ENCODE assay signal across 8 mouse cellular contexts in the genomic region with DNA sequence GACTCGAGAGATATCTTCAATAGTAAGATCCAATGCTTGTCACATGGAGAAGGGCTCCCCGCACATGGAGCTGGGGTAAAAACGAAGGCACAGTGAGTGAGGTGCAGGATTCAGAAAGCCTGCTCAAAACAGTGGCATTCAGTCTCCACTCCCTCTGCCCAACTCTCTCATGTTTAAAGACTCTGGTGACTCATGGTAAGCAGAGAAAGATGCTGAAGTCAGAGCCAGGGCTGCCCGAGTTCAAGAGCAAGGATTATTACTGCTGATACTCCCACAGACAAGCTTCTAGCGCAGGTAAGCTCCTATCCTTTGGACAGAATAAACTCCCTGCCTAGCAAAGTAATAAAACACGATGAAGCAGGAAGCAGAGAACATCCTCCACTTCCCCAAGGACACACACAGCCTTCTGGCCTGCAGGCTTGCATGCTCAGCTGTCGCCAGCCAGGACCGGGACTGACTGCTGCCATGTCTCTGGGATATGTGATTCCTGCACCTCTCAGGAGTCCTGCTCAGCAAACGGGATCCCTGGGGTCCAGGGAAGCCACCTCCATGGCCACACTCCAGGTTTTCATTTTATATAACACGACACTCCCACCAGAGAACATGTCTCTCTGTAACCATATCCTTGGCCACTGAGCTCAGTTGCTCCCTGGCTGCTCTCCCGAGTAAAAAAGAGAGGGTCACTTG. TPM values are rescaled to one million over a fixed set of nuclear protein-coding genes. Genes with fewer than 3 reads are reported as not detected.
DNase-seq lines count a peak whose midpoint lies in the region; ATAC-seq and TF ChIP-seq lines count a peak whose summit lies in the region.

No protein-coding gene starts in this region.

- H3K4me3 ChIP-seq in heart, embryonic 14.5 days (ENCODE audit: control insufficient read depth in 1 of 2, insufficient read depth in 1 of 2, low read depth in 1 of 2, low read length in 2 of 2): peak overlapping the region; percentile 78
- H3K4me3 ChIP-seq in hindbrain, embryonic 11.5 days (ENCODE audit: low read depth, low read length): peak overlapping the region; percentile 74
- H3K4me3 ChIP-seq in midbrain, embryonic 16.5 days (ENCODE audit: low read depth, low read length): peak overlapping the region; percentile 52
- H3K4me3 ChIP-seq in thymus, adult 2 months (ENCODE audit: control insufficient read depth, insufficient read depth, low read length): no peak overlapping the region

- peaks cover 34% of the 10 kb centered on the region for H3K36me3 ChIP-seq in heart, embryonic 14.5 days (ENCODE audit: control insufficient read depth, insufficient read depth, low read length)
- no peaks in the 10 kb centered on the region for H3K36me3 ChIP-seq in hindbrain, embryonic 11.5 days (ENCODE audit: control insufficient read depth, insufficient read depth, low read length)
- no peaks in the 10 kb centered on the region for H3K36me3 ChIP-seq in midbrain, embryonic 16.5 days (ENCODE audit: control insufficient read depth, insufficient read depth, low read length)
- no peaks in the 10 kb centered on the region for H3K36me3 ChIP-seq in thymus, adult 2 months (ENCODE audit: control insufficient read depth, insufficient read depth, low read length)

- peak overlapping the region; percentile 96 for H3K9ac ChIP-seq in heart, embryonic 14.5 days (ENCODE audit: low read length)
- peak overlapping the region; percentile 90; the same call in 1 of the 2 replicates for H3K9ac ChIP-seq in hindbrain, embryonic 11.5 days (ENCODE audit: low read depth, low read length)
- peak overlapping the region; percentile 98 for H3K9ac ChIP-seq in midbrain, embryonic 16.5 days (ENCODE audit: low read depth, low read length)

- H3K4me1 ChIP-seq in heart, embryonic 14.5 days (ENCODE audit: control insufficient read depth in 2 of 2, insufficient read depth in 2 of 2, low read length in 2 of 2): peaks cover 25 to 55% of the 10 kb centered on the region in 2 experiments
- H3K4me1 ChIP-seq in hindbrain, embryonic 11.5 days (replicated peaks; ENCODE audit: control insufficient read depth, insufficient read depth, low read length): peaks cover 4% of the 10 kb centered on the region; the same call in 1 of the 2 replicates
- H3K4me1 ChIP-seq in midbrain, embryonic 16.5 days (ENCODE audit: control insufficient read depth, insufficient read depth, low read length): peaks cover 27% of the 10 kb centered on the region
- H3K4me1 ChIP-seq in thymus, adult 2 months (replicated peaks; ENCODE audit: control insufficient read depth, insufficient read depth, low read length): peaks cover 14% of the 10 kb centered on the region

- TF ChIP-seq CTCF in brain, embryonic 14.5 days (IDR thresholded peaks at IDR 0.05; ENCODE audit: borderline replicate concordance, extremely low read depth, insufficient read depth, insufficient read length): no peak
- TF ChIP-seq CTCF in thymus, adult 2 months (IDR thresholded peaks at IDR 0.05; ENCODE audit: borderline replicate concordance, control insufficient read depth, extremely low read depth, insufficient read depth, low read length, poor library complexity): no peak

- ATAC-seq in heart, embryonic 14.5 days (ENCODE audit: insufficient number of reproducible peaks, insufficient read depth, low FRiP score, low read depth): no peak
- no peak for ATAC-seq in hindbrain, embryonic 11.5 days (ENCODE audit: low FRiP score)
- ATAC-seq in midbrain, embryonic 16.5 days: no peak

- no peaks in the 10 kb centered on the region for H3K27me3 ChIP-seq in heart, embryonic 14.5 days (ENCODE audit: control insufficient read depth, insufficient read depth, low read length)
- H3K27me3 ChIP-seq in hindbrain, embryonic 11.5 days (ENCODE audit: control insufficient read depth, insufficient read depth, low read length): no peaks in the 10 kb centered on the region
- H3K27me3 ChIP-seq in midbrain, embryonic 16.5 days (ENCODE audit: control insufficient read depth, insufficient read depth, low read depth, low read length): no peaks in the 10 kb centered on the region
- peaks cover 25% of the 10 kb centered on the region for H3K27me3 ChIP-seq in thymus, adult 2 months (ENCODE audit: control insufficient read depth, insufficient read depth, low read length)

- DNase-seq in heart, adult 18-20 months: no peak
- DNase-seq in brain, embryonic 14.5 days (ENCODE audit: low read depth): peak; percentile 16
- DNase-seq in hindbrain, embryonic 11.5 days (ENCODE audit: low spot score): no peak
- DNase-seq in thymus, adult 2 months: no peak
- no peak for DNase-seq in cerebellum, adult 11-12 months
- no peak for DNase-seq in left cerebral cortex, postnatal 10 days (ENCODE audit: extremely low spot score in 1 of 2, low spot score in 2 of 2)

- WGBS in heart, embryonic 14.5 days: 21% methylated on average over 11 of the region's 11 CpGs
- 56% methylated on average over 11 of the region's 11 CpGs for WGBS in hindbrain, embryonic 11.5 days
- 45% methylated on average over 11 of the region's 11 CpGs for WGBS in midbrain, embryonic 16.5 days
- WGBS in thymus, adult 2 months: 77% methylated on average over 11 of the region's 11 CpGs

- peak overlapping the region; percentile 96 for H3K4me2 ChIP-seq in heart, embryonic 14.5 days (ENCODE audit: low read length)
- H3K4me2 ChIP-seq in hindbrain, embryonic 11.5 days (replicated peaks; ENCODE audit: low read depth, low read length): peak overlapping the region; percentile 89
- H3K4me2 ChIP-seq in midbrain, embryonic 16.5 days (ENCODE audit: low read length): peak overlapping the region; percentile 89

- intact Hi-C loops in left cerebral cortex, postnatal 10 days (cut with DNase I): no loop called here

- no peak for TF ChIP-seq POLR2A in brain, embryonic 14.5 days (IDR thresholded peaks at IDR 0.05; ENCODE audit: borderline replicate concordance, extremely low read depth, insufficient read depth, insufficient read length, poor library complexity, severe bottlenecking)
- no peak for TF ChIP-seq POLR2A in thymus, adult 2 months (IDR thresholded peaks at IDR 0.05; ENCODE audit: control insufficient read depth, extremely low read depth, insufficient read depth, low read length, poor library complexity)

- no peaks in the 10 kb centered on the region for H3K9me3 ChIP-seq in heart, embryonic 14.5 days (ENCODE audit: control insufficient read depth, low read length)
- no peaks in the 10 kb centered on the region for H3K9me3 ChIP-seq in hindbrain, embryonic 11.5 days (ENCODE audit: control insufficient read depth, low read length)
- no peaks in the 10 kb centered on the region for H3K9me3 ChIP-seq in midbrain, embryonic 16.5 days (replicated peaks; ENCODE audit: control insufficient read depth, low read length, poor library complexity, severe bottlenecking)

- H3K27ac ChIP-seq in heart, embryonic 14.5 days (replicated peaks in 1 of 2; ENCODE audit: control insufficient read depth in 1 of 2, insufficient read depth in 1 of 2, low read depth in 2 of 2, low read length in 2 of 2): peak overlapping the region; percentile 12 to 61; a peak in 2 of 4 replicates
- H3K27ac ChIP-seq in hindbrain, embryonic 11.5 days (ENCODE audit: low read depth, low read length): no peak overlapping the region
- peak overlapping the region; percentile 95; the same call in 1 of the 2 replicates for H3K27ac ChIP-seq in midbrain, embryonic 16.5 days (ENCODE audit: low read length)
- H3K27ac ChIP-seq in thymus, adult 2 months (ENCODE audit: control insufficient read depth, insufficient read depth, low read length): no peak overlapping the region

RNA-seq across cellular contexts. Expression of a gene that starts 2.1 kb away (rescaled TPM):
- polyA plus RNA-seq in heart, embryonic 14.5 days (2014; fragmentation: Nextera tagmentation; extraction: Ambion mirVana): 60.7 and 63.4 TPM in 2 replicates
- under 1 TPM; 0.20 to 0.33 TPM for total RNA-seq in heart, adult 18-20 months (2021)
- polyA plus RNA-seq in brain, embryonic 14.5 days (2012; rRNA removed): 48.1 and 66.0 TPM in 2 replicates
- 61.0 and 69.7 TPM in 2 replicates for polyA plus RNA-seq in hindbrain, embryonic 11.5 days (2014; fragmentation: Nextera tagmentation; extraction: Ambion mirVana)
- 83.8 and 86.5 TPM in 2 replicates for polyA plus RNA-seq in midbrain, embryonic 16.5 days (2015; fragmentation: Nextera tagmentation; extraction: Ambion mirVana)
- polyA plus RNA-seq in thymus, adult 2 months (2012; rRNA removed): 2.1 and 3.4 TPM in 2 replicates
- total RNA-seq in left cerebral cortex, postnatal 10 days (2021): 10 to 100 TPM in 1 of 2 experiments, 1 to 10 TPM in 1; 9.9 to 11.9 TPM

RNA-seq across cellular contexts. Expression of a gene that starts 48.9 kb away (rescaled TPM):
- polyA plus RNA-seq in heart, embryonic 14.5 days (2014; fragmentation: Nextera tagmentation; extraction: Ambion mirVana): 3.5 and 4.0 TPM in 2 replicates
- total RNA-seq in heart, adult 18-20 months (2021): 1 to 10 TPM; 3.4 to 4.1 TPM
- 24.6 and 25.0 TPM in 2 replicates for polyA plus RNA-seq in brain, embryonic 14.5 days (2012; rRNA removed)
- polyA plus RNA-seq in hindbrain, embryonic 11.5 days (2014; fragmentation: Nextera tagmentation; extraction: Ambion mirVana): 9.5 and 9.6 TPM in 2 replicates
- polyA plus RNA-seq in midbrain, embryonic 16.5 days (2015; fragmentation: Nextera tagmentation; extraction: Ambion mirVana): 7.8 and 7.9 TPM in 2 replicates
- polyA plus RNA-seq in thymus, adult 2 months (2012; rRNA removed): 56.7 and 58.9 TPM in 2 replicates
- total RNA-seq in left cerebral cortex, postnatal 10 days (2021): 10 to 100 TPM; 18.3 to 18.5 TPM

RNA-seq across cellular contexts. Expression of a gene that starts 52.1 kb away (rescaled TPM):
- polyA plus RNA-seq in heart, embryonic 14.5 days (2014; fragmentation: Nextera tagmentation; extraction: Ambion mirVana): 28.6 and 35.4 TPM in 2 replicates
- 10 to 100 TPM; 23.2 to 28.2 TPM for total RNA-seq in heart, adult 18-20 months (2021)
- 51.8 and 63.2 TPM in 2 replicates for polyA plus RNA-seq in brain, embryonic 14.5 days (2012; rRNA removed)
- polyA plus RNA-seq in hindbrain, embryonic 11.5 days (2014; fragmentation: Nextera tagmentation; extraction: Ambion mirVana): 58.4 and 63.3 TPM in 2 replicates
- polyA plus RNA-seq in midbrain, embryonic 16.5 days (2015; fragmentation: Nextera tagmentation; extraction: Ambion mirVana): 49.0 and 50.4 TPM in 2 replicates
- 36.8 and 37.7 TPM in 2 replicates for polyA plus RNA-seq in thymus, adult 2 months (2012; rRNA removed)
- 10 to 100 TPM; 60.9 to 63.8 TPM for total RNA-seq in left cerebral cortex, postnatal 10 days (2021)

RNA-seq across cellular contexts. Expression of a gene that starts 59.4 kb away (rescaled TPM):
- not detected in 2 replicates for polyA plus RNA-seq in heart, embryonic 14.5 days (2014; fragmentation: Nextera tagmentation; extraction: Ambion mirVana)
- total RNA-seq in heart, adult 18-20 months (2021): not detected
- not detected in 2 replicates for polyA plus RNA-seq in brain, embryonic 14.5 days (2012; rRNA removed)
- not detected in 2 replicates for polyA plus RNA-seq in hindbrain, embryonic 11.5 days (2014; fragmentation: Nextera tagmentation; extraction: Ambion mirVana)
- not detected in 2 replicates for polyA plus RNA-seq in midbrain, embryonic 16.5 days (2015; fragmentation: Nextera tagmentation; extraction: Ambion mirVana)
- not detected in 2 replicates for polyA plus RNA-seq in thymus, adult 2 months (2012; rRNA removed)
- total RNA-seq in left cerebral cortex, postnatal 10 days (2021): not detected

Comparison
In these comparisons a context has a peak if more than half of its experiments do, and no peak if none do; other contexts are left out.
1. H3K27ac ChIP-seq: peak in heart, embryonic 14.5 days (2 of 2) and midbrain, embryonic 16.5 days (single experiment); none in hindbrain, embryonic 11.5 days (single experiment) and thymus, adult 2 months (single experiment).
2. RNA of a gene that starts 2.1 kb away (polyA plus RNA-seq): 83.8 to 86.5 TPM in midbrain, embryonic 16.5 days, 48.1 to 66.0 TPM in brain, embryonic 14.5 days, 60.7 to 63.4 TPM in heart, embryonic 14.5 days and 61.0 to 69.7 TPM in hindbrain, embryonic 11.5 days; 2.1 to 3.4 TPM in thymus, adult 2 months; every median in the first group is over 10 times any median in the second.
3. Peak in every context shown above with its lines, with median percentiles within 50 percentile points of each other: H3K4me2 ChIP-seq and H3K9ac ChIP-seq.